Mouse (Mus musculus): ENCODE results near the gene Htr1f. TPM values are rescaled to one million over a fixed set of nuclear protein-coding genes. Genes with fewer than 3 reads are reported as not detected.

Htr1f gene
- total RNA-seq, 2 experiments from 2014 or later, result not detected

DNA sequence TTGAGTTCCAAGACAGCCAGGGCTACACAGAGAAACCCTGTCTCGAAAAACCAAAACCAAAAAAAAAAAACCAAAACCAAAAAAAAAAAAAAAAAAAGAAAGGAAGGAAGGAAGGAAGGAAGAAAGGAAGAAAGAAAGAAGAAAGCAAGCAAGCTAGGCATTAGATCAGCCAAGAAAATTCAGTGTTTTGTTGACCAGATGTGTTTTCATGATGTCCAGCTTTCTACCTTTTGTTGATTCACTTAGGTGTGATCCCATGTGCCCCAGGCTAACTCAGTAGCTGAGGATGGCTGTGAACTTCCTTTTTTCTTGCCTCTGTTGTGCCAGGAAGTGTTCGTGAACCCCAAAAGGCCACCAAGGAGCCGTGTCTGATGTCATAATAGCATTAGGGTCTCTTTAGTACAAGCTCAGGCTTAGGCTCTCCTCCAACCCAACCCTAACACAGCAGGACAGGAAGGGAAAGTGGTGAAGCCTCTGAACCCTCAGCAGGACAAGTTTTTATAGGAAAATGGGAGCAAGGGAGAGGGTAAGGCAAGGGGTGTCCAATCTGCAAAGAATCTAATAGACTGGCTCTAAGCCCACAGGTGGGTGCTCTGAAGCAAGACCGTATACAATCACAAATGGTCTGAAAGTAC is 228.9 kb downstream of the Htr1f start:
- no peak for ATAC-seq (replicated peaks; ENCODE audit: low FRiP score, poor library complexity, severe bottlenecking)

DNA sequence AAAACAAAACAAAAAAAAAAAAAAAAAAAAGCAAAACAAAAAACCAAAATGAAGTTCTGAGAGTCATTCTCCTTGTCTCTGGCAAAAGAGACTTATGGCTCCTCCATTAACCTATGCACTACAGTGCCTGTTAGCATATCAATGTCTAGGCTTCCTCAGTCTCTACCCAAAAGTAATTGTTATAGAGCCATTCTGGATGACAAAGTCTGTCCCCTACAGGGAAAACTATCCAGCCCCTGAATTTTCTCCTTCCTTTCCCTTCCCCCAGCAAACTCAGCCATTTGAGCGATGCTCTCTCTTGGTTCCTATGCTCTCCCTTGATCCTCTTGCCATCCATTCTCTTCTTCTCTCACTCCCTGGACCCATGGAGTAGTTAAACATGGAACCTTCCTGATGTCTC is 229.8 kb downstream of the Htr1f start:
- no peak for ATAC-seq (replicated peaks; ENCODE audit: low FRiP score, poor library complexity, severe bottlenecking)

DNA sequence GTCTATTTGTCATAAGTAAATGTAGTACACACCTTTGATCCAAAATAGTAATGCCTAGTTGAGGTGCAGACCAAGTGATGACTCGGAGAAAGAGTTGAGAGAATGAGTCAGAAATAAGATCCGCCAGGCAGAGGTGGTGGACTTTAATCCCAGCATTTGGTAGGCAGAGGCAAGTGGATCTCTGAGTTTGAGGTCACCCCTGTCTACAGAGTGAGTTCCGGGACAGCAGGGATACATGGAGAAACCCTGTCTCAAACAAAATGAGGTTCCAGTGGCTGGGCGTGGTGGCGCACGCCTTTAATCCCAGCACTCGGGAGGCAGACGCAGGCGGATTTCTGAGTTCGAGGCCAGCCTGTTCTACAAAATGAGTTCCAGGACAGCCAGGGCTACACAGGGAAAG is 230.3 kb downstream of the Htr1f start:
- no peak for ATAC-seq (replicated peaks; ENCODE audit: low FRiP score, poor library complexity, severe bottlenecking)
